Mouse (Mus musculus) C2C12 (cell line): ENCODE data around the gene Hmgcl. TPM values are rescaled to one million over a fixed set of nuclear protein-coding genes. Genes with fewer than 3 reads are reported as not detected.

Source experiments
- H3K27me3 ChIP-seq: one replicate; pipeline ENCODE4 v1.6.1; 2011; ENCODE audit not compliant: control insufficient read depth, insufficient read depth, insufficient read length
- H3K36me3 ChIP-seq: one replicate; pipeline ENCODE4 v1.6.1; 2011; ENCODE audit not compliant: control insufficient read depth, insufficient read depth
- H3K4me3 ChIP-seq: one replicate; pipeline ENCODE4 v1.5.1; 2011; ENCODE audit warnings: mild to moderate bottlenecking, control low read depth; ENCODE audit not compliant: poor library complexity, insufficient read depth, severe bottlenecking
- H3K79me2 ChIP-seq: one replicate; pipeline ENCODE4 v1.6.1; 2011; ENCODE audit not compliant: control insufficient read depth, insufficient read depth
- H3K79me3 ChIP-seq: one replicate; pipeline ENCODE4 v1.6.1; 2011; ENCODE audit warnings: low read depth, control low read depth
- H3ac ChIP-seq: one replicate; pipeline ENCODE3; 2011; ENCODE audit warnings: low read depth; ENCODE audit not compliant: control insufficient read depth, insufficient read length
- CEBPB ChIP-seq: IDR thresholded peaks from one replicate; pipeline ENCODE4 v1.6.1; 2011; ENCODE audit warnings: low read depth, mild to moderate bottlenecking, control low read depth, moderate library complexity
- CTCF ChIP-seq: IDR thresholded peaks from one replicate; pipeline ENCODE4 v1.5.1; 2011; ENCODE audit not compliant: control insufficient read depth, insufficient read depth, insufficient read length
- FOSL1 ChIP-seq: IDR thresholded peaks from one replicate; pipeline ENCODE4 v1.8.0; 2011; ENCODE audit warnings: mild to moderate bottlenecking, low read length; ENCODE audit not compliant: poor library complexity, insufficient read depth, severe bottlenecking
- MAX ChIP-seq: IDR thresholded peaks from one replicate; pipeline ENCODE4 v1.6.1; 2011; ENCODE audit warnings: mild to moderate bottlenecking, control low read depth
- MYOD1 ChIP-seq: IDR thresholded peaks from one replicate; pipeline ENCODE4 v1.6.1; 2011; ENCODE audit warnings: low read depth; ENCODE audit not compliant: control insufficient read depth, insufficient read length
- MYOG ChIP-seq: IDR thresholded peaks from one replicate; pipeline ENCODE4 v1.6.1; 2011; ENCODE audit not compliant: control insufficient read depth, insufficient read length; ENCODE audit errors: extremely low read depth
- USF1 ChIP-seq: IDR thresholded peaks from one replicate; pipeline ENCODE4 v1.6.1; 2011; ENCODE audit warnings: low read depth, mild to moderate bottlenecking, control low read depth, moderate library complexity
- polyA plus RNA-seq: library from polyadenylated mRNA; unstranded; fragments of >200 nt; fragmentation: generic; extraction: Trizol; gene quantifications from one replicate; pipeline ENCODE4 v1.2.1, GENCODE M21; 2012; ENCODE audit warnings: missing spikeins

Gene Hmgcl
- polyA plus RNA-seq, 1 experiment = 24.3 TPM

GRCm38 (mm10) chr4:136004107-136004675 is 57.9 kb downstream of the Hmgcl start:
- TF ChIP-seq MAX (no peak), MYOD1 (no peak), CTCF (no peak), USF1 (no peak), MYOG (no peak), CEBPB (no peak), FOSL1 (no peak)
- Histone ChIP-seq H3K79me3 (no peaks in the 10 kb centered on the region), H3K36me3 (peaks cover 64% of the 10 kb centered on the region), H3K27me3 (no peaks in the 10 kb centered on the region), H3K4me3 (no peak overlapping the region), H3K79me2 (no peaks in the 10 kb centered on the region), H3ac (no peak overlapping the region)

GRCm38 (mm10) chr4:136004921-136005320 is 58.7 kb downstream of the Hmgcl start:
- H3K4me3 ChIP-seq = no peak overlapping the region
- peaks cover 70% of the 10 kb centered on the region for H3K36me3 ChIP-seq
- no peaks in the 10 kb centered on the region for H3K79me3 ChIP-seq

DNA sequence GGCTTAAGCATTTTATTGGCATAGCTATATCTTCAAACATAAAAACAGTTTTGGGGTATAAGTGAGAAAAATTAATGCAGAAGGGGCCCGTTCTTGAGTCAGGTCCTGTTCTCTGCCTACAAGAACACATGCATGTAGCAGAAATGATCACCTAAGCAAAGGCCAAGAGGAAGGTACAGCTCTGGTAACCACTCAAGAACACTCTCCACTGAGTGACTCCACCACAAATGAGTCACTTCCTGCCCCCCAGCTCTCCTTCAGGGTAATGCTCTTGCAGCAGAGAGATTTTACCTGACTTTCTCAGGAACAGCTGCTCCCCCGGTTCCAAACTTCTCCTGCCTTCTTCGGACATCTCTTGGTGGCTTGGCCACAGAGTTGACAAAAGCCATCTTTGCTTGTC is 60.6 kb downstream of the Hmgcl start:
- Histone ChIP-seq H3K79me2 (no peaks in the 10 kb centered on the region), H3ac (no peak overlapping the region), H3K79me3 (no peaks in the 10 kb centered on the region), H3K4me3 (no peak overlapping the region), H3K27me3 (no peaks in the 10 kb centered on the region), H3K36me3 (peaks cover 89% of the 10 kb centered on the region)
- TF ChIP-seq CEBPB (no peak), CTCF (no peak), FOSL1 (no peak), MAX (no peak), MYOG (no peak), USF1 (no peak), MYOD1 (no peak)

More at GRCm38 (mm10) chr4:136004921-136005320, 58.7 kb downstream of the Hmgcl start:
- TF ChIP-seq CEBPB (no peak), MAX (no peak), CTCF (no peak), MYOD1 (no peak), USF1 (no peak), MYOG (no peak), FOSL1 (no peak)
- Histone ChIP-seq H3ac (no peak overlapping the region), H3K79me2 (no peaks in the 10 kb centered on the region), H3K27me3 (no peaks in the 10 kb centered on the region)

GRCm38 (mm10) chr4:136008782-136009447 is 62.7 kb downstream of the Hmgcl start:
- peaks cover 88% of the 10 kb centered on the region for H3K36me3 ChIP-seq
- H3K27me3 ChIP-seq = no peaks in the 10 kb centered on the region
- no peak overlapping the region for H3K4me3 ChIP-seq
- no peaks in the 10 kb centered on the region for H3K79me2 ChIP-seq
- no peak overlapping the region for H3ac ChIP-seq
- TF ChIP-seq USF1 (no peak), CEBPB (no peak), MYOG (no peak), MYOD1 (no peak), CTCF (no peak), MAX (no peak)
- peaks cover 3% of the 10 kb centered on the region for H3K79me3 ChIP-seq

- peaks cover 16% of the 10 kb centered on the region for H3K79me3 ChIP-seq
- H3K4me3 ChIP-seq = no peak overlapping the region
- H3K79me2 ChIP-seq = peaks cover 16% of the 10 kb centered on the region
- H3K27me3 ChIP-seq = no peaks in the 10 kb centered on the region
- TF ChIP-seq CTCF (no peak), MYOG (no peak), USF1 (no peak), MYOD1 (no peak), CEBPB (no peak), FOSL1 (no peak), MAX (no peak)
- H3ac ChIP-seq = no peak overlapping the region
- H3K36me3 ChIP-seq = peaks cover 74% of the 10 kb centered on the region
Observed at GRCm38 (mm10) chr4:136010586-136010985, 64.3 kb downstream of the Hmgcl start.

Other genes starting within 250 kb of the Hmgcl start
- 0.04 TPM for gene Il22ra1, start 218.3 kb upstream of the Hmgcl start, polyA plus RNA-seq
- 0.40 TPM for gene Myom3, start 186.7 kb upstream of the Hmgcl start, polyA plus RNA-seq
- gene Srsf10, start 90.7 kb upstream of the Hmgcl start, polyA plus RNA-seq = 37.2 TPM
- 21.7 TPM for gene Pnrc2, start 72.6 kb upstream of the Hmgcl start, polyA plus RNA-seq
- gene Cnr2, start 51.1 kb upstream of the Hmgcl start, polyA plus RNA-seq = not detected
- gene Fuca1, start 25.7 kb upstream of the Hmgcl start, polyA plus RNA-seq = 26.8 TPM
- 50.7 TPM for gene Gale, start 17.3 kb downstream of the Hmgcl start, polyA plus RNA-seq
- gene Lypla2, start 26.2 kb downstream of the Hmgcl start, polyA plus RNA-seq = 70.1 TPM
- 45.1 TPM for gene Pithd1, start 40.8 kb downstream of the Hmgcl start, polyA plus RNA-seq
- 18.4 TPM for gene Eloa, start 75.3 kb downstream of the Hmgcl start, polyA plus RNA-seq
- gene Rpl11, start 107.0 kb downstream of the Hmgcl start, polyA plus RNA-seq = 2,415 TPM
- 780 TPM for gene Id3, start 197.0 kb downstream of the Hmgcl start, polyA plus RNA-seq
- 11.5 TPM for gene E2f2, start 225.9 kb downstream of the Hmgcl start, polyA plus RNA-seq